Mouse (Mus musculus): Measurements from ENCODE around the gene Cdhr3.
"Not testable (repeated sequence)": the region's sequence is repeated elsewhere in the genome, so short reads cannot be mapped to it uniquely, and the experiment has no call there.

Gene Cdhr3

GRCm38 (mm10) chr12:33005858-33006257, 86.8 kb downstream of the Cdhr3 start:
- peak; percentile 52 for DNase-seq (ENCODE audit: low spot score)

- no peak for DNase-seq (ENCODE audit: low spot score)
Observed at GRCm38 (mm10) chr12:33003339-33003965, 89.2 kb downstream of the Cdhr3 start.

- DNase-seq (ENCODE audit: low spot score): no peak
Observed at GRCm38 (mm10) chr12:33000402-33000801, 92.3 kb downstream of the Cdhr3 start.

- DNase-seq (ENCODE audit: low spot score): not testable (repeated sequence)
Observed at GRCm38 (mm10) chr12:32999778-33000177, 92.9 kb downstream of the Cdhr3 start.

- DNase-seq (ENCODE audit: low spot score): no peak
Observed at GRCm38 (mm10) chr12:32998766-32999165, 93.9 kb downstream of the Cdhr3 start.

GRCm38 (mm10) chr12:32995081-32995834, 97.4 kb downstream of the Cdhr3 start:
- peak; percentile 26 for DNase-seq (ENCODE audit: low spot score)

GRCm38 (mm10) chr12:32994081-32994480, 98.6 kb downstream of the Cdhr3 start:
- no peak for DNase-seq (ENCODE audit: low spot score)

GRCm38 (mm10) chr12:32989731-32990130, 102.9 kb downstream of the Cdhr3 start:
- peak; percentile 34 for DNase-seq (ENCODE audit: low spot score)

GRCm38 (mm10) chr12:32986284-32986683, 106.4 kb downstream of the Cdhr3 start:
- DNase-seq (ENCODE audit: low spot score): no peak
